Mouse (Mus musculus): ENCODE results near the gene Ccdc12.
"Not testable (repeated sequence)": the region's sequence is repeated elsewhere in the genome, so short reads cannot be mapped to it uniquely, and the experiment has no call there.

Ccdc12 gene

DNA sequence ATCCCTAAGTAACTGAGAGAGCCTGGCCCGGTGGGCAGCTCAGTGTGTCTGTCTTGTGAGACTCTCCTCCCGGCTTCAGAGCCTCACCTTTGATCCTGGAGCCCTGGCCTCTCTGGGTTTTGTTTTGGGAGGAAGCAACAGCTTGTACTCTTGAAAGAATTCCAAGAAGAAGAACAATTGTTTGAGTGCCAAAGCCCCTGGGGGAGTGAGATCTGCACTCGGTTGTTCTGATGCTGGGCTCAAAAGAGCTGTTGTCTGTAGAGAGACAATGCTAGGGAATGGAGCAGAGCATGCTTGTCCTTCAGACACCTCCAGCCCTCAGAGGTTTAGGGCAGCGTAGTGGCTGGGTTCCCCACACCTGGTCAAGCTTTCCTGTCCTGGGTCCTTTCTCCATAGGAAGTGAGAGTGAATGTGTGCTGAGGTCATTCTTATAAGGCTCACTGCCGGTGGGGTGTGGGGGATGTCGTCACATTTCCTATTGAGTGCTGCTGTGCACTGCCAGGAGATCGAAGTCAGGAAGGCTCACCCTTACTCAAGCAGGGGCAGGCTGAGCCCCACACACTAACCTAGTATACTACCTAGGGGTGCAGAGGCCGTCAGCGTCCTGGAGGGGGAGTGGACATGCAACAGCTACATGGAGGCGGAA lies 16.9 kb downstream of the Ccdc12 start:
- in situ Hi-C loops (cut with MseI, MboI), result no loop called here

DNA sequence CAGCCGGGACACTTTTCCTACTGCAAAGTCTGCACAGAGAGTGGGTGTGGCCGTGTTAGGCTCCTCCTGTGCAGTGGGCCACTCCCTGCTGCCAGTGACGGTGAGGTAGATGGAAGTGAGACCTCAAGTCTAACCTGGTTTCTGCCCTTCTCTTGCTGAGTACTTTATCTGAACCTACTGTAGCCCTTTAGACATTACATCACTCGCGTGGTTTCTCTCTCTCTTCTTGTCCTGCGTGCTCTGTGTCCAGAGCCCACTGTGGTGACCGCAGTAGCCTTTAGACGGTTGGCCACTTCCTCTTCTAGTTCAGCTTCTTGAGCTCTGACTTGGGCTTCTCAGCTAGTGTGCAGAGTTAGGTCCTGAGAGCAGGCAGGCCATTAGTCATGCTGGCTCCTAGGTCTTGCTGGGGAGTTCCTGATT lies 20.2 kb downstream of the Ccdc12 start:
- in situ Hi-C loops (cut with MseI, MboI), result no loop called here

GRCm38 (mm10) chr9:110678886-110679285 lies 22.6 kb downstream of the Ccdc12 start:
- in situ Hi-C loops (cut with MseI, MboI), result no loop called here

DNA sequence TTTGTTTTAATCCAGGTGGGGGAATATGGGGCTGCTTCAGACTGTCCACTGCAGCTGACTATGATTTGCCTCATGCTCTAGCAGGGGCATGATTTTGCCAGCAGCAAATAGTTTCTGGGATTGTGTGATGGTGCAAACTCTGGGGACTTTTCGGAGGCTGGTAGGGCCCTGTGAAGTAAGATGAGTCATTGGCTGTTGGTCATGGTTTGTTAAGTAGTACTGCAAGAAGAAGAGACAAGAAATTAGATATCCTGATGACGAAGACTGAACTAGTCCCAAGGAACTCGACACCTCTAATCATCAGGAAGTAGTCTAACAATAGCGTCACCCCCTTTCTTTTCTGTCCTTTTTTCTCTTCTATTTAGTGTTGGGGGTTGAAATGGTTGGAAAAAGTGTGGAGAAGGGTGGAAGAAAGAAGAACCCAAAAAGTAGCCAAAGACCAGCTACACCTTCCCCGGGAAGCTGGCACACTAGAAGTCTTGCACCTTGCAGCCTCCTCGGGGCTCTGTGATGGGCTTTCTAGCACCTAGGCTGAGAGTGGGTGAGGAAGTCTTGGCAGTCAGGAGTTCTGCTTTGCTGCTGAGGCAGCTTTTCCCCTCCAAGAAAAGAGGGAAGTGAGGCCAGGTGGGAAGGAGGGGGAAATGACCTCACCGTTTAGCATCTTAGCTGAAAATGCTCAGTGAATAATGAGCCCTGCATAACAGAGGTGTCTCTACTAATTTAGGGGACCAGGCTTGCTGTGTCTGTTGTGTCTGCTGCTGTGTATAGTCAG lies 24.6 kb downstream of the Ccdc12 start:
- in situ Hi-C loops (cut with MseI, MboI), result no loop called here

DNA sequence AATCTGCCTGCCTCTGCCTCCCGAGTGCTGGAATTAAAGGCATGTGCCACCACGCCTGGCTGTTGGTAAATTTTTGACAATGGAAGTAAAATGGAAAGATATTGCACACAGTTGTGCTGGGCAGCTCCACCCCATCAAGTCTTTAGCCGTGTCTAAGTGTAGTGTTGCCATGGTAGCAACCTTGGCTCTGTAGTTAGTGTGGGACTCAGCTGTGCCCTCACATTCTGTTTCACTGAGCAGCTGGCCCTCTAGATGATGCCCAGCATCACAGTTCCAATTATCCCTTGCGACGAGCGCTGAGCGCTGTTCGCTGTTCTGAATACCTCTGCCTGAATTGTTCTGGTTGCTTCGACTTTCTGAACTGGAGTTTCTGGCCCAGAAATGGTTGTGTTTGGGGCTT lies 25.5 kb downstream of the Ccdc12 start:
- in situ Hi-C loops (cut with MseI, MboI), result no loop called here

- in situ Hi-C loops (cut with MseI, MboI), result no loop called here
Observed at GRCm38 (mm10) chr9:110682255-110682654, 26.0 kb downstream of the Ccdc12 start.

DNA sequence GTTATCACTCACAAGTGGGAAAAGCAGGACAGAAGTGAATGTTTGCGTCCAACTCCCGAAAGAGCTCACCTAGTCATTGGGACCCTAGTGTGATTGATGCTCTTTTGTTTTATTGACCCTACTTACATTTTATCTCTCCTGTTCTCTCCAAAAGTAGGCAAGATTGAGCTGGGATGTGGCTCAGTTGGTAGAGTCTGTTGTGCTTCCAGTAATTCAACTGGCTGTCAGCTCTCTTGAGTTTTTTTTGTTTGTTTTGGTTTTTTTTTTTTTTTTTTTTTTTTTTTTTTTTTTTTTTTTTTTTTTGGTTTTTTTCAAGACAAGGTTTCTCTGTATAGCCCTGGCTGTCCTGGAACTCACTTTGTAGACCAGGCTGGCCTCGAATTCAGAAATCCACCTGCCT lies 26.4 kb downstream of the Ccdc12 start:
- in situ Hi-C loops (cut with MseI, MboI), result not testable (repeated sequence)

- in situ Hi-C loops (cut with MseI, MboI), result no loop called here
Observed at GRCm38 (mm10) chr9:110683574-110684099, 27.3 kb downstream of the Ccdc12 start.

- in situ Hi-C loops (cut with MseI, MboI), result no loop called here
Observed at GRCm38 (mm10) chr9:110684100-110684831, 28.0 kb downstream of the Ccdc12 start.

DNA sequence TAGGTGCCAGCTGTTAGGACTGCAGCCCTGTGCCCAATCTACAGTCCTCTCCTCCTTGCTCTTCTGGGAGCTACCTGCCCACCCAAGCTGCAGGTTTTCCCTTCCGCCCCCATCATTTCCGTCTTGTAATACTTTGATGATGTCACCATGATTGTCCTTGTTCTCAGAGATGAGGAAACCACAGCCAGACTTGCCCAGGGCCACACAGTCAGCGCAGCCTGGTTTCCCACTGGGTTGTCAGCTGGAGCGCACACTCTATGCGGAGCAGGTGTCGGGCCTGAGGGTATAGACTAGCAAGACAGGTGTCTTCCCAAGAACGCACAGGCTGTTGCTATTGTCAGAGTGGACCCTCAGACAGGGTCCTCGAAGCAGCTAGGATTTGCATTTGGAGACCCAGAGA lies 28.9 kb downstream of the Ccdc12 start:
- in situ Hi-C loops (cut with MseI, MboI), result no loop called here

DNA sequence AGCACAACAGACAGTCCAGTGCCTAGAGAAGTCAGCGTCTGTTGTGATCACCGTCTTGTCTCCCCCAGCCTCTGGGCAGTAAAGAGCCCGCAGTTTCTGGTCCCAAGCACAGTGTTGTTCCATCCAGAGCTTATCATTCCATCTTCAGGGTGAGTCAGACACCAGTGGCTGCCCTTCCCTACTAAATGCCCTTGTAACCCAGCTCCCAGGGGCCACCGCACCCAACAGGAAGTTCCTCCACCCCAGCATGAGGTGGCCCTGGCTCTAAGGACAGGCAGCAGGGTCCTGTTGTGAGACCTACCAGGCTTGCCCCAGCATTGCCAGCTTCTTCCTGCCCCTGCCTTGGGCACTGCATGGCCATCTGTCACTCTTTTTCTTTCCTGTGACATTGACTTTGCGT lies 29.3 kb downstream of the Ccdc12 start:
- in situ Hi-C loops (cut with MseI, MboI), result no loop called here

DNA sequence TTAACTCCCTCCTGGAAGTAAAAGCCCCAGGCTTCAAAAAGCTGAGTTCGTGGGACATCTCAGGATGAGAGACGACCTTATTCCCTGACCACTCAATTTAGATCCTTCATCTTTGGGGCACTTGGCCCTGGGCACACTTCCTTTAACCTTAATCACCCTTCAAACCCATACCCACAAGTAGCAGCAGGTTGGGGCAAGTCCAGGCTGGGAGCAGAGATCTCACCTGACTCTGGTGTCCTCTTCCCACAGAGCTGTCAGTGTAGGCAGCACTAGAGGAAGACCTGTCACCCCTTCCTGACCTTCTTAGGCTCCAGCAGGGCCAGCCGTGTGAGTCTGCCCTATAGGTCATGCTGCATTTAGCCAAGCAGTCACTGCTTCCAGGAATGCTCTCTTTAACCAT lies 30.2 kb downstream of the Ccdc12 start:
- in situ Hi-C loops (cut with MseI, MboI), result no loop called here

DNA sequence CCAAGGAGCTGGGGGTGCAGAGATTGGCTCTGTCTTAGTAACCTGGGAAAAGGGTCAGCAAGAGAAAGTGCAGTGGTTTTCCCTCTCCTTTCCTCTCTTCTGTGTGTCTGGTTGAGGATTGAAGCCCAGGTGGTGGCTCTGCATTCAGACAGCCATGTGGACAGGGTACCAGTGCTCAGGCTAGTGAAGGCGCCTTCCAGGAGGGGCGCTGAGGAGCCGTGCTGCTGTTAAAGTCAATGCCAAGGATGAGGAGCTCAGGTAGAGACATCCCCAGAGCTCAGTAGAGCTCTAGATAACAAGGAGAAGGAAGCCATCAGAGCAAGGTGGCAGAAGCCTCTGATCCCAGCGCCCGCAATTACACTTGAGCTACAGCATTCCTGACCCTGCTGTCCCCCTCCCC lies 30.8 kb downstream of the Ccdc12 start:
- in situ Hi-C loops (cut with MseI, MboI), result no loop called here

- in situ Hi-C loops (cut with MseI, MboI), result no loop called here
Observed at GRCm38 (mm10) chr9:110687846-110688245, 31.5 kb downstream of the Ccdc12 start.

DNA sequence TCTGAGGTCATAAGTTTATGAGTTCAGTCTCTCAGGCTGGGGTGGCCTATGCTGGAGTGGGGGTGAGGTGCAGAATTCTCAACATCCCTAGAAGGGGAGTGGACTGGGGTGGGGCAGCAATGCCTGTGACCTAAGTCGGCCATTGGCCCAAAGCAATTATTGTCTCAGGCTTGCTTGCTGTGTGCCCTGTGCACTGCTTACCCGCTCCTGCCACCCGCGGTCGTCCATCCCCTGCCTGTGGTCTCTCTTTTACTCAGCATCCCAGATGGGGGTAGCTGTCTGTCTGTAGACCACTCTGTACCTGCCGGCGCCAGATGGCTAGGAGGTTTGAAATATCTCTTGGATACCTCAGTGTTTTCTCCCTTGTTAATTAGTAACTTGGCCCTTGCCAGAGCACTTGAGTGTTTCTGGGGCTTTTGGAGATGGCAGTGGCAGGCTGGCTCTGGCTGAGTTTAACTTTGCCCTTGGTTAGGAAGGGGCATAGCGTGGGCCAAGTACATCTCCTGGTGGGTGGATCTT lies 33.0 kb downstream of the Ccdc12 start:
- in situ Hi-C loops (cut with MseI, MboI), result no loop called here

- in situ Hi-C loops (cut with MseI, MboI), result no loop called here
Observed at GRCm38 (mm10) chr9:110695165-110695755, 39.0 kb downstream of the Ccdc12 start.

DNA sequence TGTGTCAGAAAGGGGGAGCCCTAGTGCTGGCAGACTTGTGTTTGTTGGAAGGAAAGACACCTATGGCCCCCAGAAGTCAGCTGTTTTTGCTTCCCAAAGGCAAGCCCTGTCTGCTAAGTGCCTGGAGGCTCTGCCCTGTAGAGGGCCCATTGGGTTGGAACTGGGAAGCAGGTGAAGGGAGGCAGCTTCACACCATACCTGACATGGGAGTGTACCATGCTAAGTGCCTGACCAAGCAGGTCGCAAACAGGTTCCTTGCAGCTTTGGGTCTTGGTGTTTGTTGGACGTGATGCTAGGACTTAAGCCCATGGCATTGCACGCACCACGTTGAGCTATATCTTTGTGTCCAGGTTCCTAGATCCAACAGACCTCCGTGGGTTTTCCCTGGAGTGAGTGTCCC lies 40.1 kb downstream of the Ccdc12 start:
- in situ Hi-C loops (cut with MseI, MboI), result no loop called here

DNA sequence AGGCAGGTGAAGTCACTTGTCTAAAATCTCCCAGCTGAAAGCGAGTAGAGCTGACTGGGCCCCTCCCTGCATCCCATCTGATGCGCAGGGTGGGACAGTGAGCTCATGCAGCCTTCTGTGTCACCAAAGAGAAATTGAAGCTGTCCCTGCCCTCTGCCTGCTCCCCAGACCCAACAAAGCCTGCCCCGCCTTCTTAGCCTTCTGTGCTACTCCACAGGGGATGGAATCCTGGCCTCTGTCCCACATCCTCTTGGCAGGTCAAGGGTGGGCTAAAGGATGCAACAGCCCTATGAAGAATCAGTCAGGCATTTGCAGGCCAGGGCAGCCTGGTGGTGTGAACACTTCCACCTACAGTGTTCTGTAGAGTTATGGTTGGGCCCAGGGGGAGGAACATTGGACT lies 41.2 kb downstream of the Ccdc12 start:
- in situ Hi-C loops (cut with MseI, MboI), result no loop called here

GRCm38 (mm10) chr9:110699574-110699973 lies 43.3 kb downstream of the Ccdc12 start:
- in situ Hi-C loops (cut with MseI, MboI), result no loop called here

DNA sequence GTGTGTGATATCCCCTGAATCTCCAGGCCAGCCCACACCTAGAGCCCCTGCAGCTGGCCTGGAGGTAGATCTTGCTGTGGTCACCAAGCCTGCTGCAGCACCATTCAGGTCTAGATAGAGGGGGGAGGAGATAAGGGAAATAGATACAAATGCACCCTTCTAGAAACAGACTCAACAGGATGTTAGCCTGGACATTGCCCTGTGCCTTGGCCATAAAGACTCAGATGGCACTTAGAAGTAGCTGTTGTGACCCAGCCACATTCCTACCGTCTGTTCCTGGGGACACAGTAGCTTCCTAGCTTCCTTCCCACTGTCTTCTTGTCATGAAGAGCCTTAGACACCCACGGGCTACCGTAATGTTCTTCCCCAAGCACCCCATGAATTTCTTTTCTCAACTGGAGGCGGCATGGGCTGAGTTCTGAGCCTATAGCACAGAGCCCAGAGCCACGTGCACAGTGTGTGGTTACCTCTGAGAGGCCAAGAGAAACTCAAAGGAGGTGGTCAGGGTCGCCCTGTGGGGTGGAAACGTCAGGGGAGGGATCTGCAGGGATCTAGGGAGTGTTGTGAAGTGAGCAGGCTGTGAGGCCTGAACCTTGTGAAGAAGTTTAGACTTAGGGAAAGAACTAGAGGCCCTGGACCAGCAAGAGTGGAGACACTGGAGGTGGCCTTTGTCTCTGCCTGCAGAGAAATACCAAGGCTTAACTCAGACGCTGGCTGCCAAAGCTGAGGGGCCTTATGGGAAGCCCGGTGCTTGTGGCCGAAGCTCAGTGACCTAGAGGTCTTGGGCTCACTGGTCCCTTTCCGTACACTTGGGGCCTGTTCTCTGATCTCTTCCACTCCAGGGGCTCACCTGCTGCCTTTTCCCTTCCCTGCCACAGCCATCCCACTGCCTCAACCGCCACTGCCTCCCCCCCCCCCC lies 45.1 kb downstream of the Ccdc12 start:
- in situ Hi-C loops (cut with MseI, MboI), result no loop called here

GRCm38 (mm10) chr9:110702848-110703247 lies 46.5 kb downstream of the Ccdc12 start:
- in situ Hi-C loops (cut with MseI, MboI), result no loop called here
